Mouse (Mus musculus) neural tube, embryonic 12.5 days (tissue): Measurements from ENCODE around the gene Tmem117. TPM values are rescaled to one million over a fixed set of nuclear protein-coding genes. Genes with fewer than 3 reads are reported as not detected.

Source experiments
- ATAC-seq: fragments of 200-750 bp; cut with Nextera tagmentation; 2 replicates; pipeline ENCODE4 v1.8.0; 2017; ENCODE audit warnings: low read depth, mild to moderate bottlenecking, moderate TSS enrichment, moderate library complexity; ENCODE audit not compliant: low FRiP score
- H3K27ac ChIP-seq: fragments of 300-500 bp; sonication (generic); 2 replicates; pipeline ENCODE4 v1.5.1; 2016
- H3K27me3 ChIP-seq: fragments of 300-500 bp; sonication (generic); replicated peaks from 2 replicates; pipeline ENCODE4 v1.6.1; 2016; ENCODE audit warnings: mild to moderate bottlenecking
- H3K36me3 ChIP-seq: fragments of 300-500 bp; sonication (generic); 2 replicates; pipeline ENCODE4 v1.6.1; 2016; ENCODE audit warnings: mild to moderate bottlenecking
- H3K4me1 ChIP-seq: fragments of 300-500 bp; sonication (generic); 2 replicates; pipeline ENCODE4 v1.6.1; 2016
- H3K4me2 ChIP-seq: fragments of 300-500 bp; sonication (generic); replicated peaks from 2 replicates; pipeline ENCODE4 v1.6.1; 2016; ENCODE audit warnings: mild to moderate bottlenecking
- H3K4me3 ChIP-seq: fragments of 300-500 bp; sonication (generic); 2 replicates; pipeline ENCODE4 v1.5.1; 2016
- H3K9ac ChIP-seq: fragments of 300-500 bp; sonication (generic); 2 replicates; pipeline ENCODE4 v1.6.1; 2016; ENCODE audit warnings: mild to moderate bottlenecking
- H3K9me3 ChIP-seq: fragments of 300-500 bp; sonication (generic); 2 replicates; pipeline ENCODE4 v1.6.1; 2016; ENCODE audit warnings: mild to moderate bottlenecking
- WGBS: fragments of 180-500 bp; shearing (Covaris S2); methylation state at CpG from one replicate; pipeline ENCODE4 v1.1.7; 2016; 5-methylcytosine and 5-hydroxymethylcytosine counted together
- polyA plus RNA-seq: library from polyadenylated mRNA; unstranded; fragments of >200 nt; fragmentation: Nextera tagmentation; extraction: Ambion mirVana; gene quantifications from 2 replicates; pipeline ENCODE4 v1.2.1, GENCODE M21; 2016

The Tmem117 gene
- 6.2 and 6.5 TPM in 2 replicates for polyA plus RNA-seq

GRCm38 (mm10) chr15:94628830-94629601 is at the start of gene Tmem117:
Tmem117 (plus strand) TSS chr15:94629232.
- Histone ChIP-seq H3K36me3 (no peaks in the 10 kb centered on the region), H3K4me3 (peak within 1 kb of the TSS; percentile 81), H3K27me3 (peaks cover 5% of the 10 kb centered on the region; the same call in 1 of the 2 replicates), H3K27ac (no peak within 1 kb of the TSS), H3K4me1 (no peaks in the 10 kb centered on the region), H3K9ac (peak within 1 kb of the TSS; percentile 86), H3K4me2 (peak within 1 kb of the TSS; percentile 95), H3K9me3 (no peaks in the 10 kb centered on the region)
- under 1% methylated on average over 79 of the region's 96 CpGs for WGBS
- peak; percentile 89 for ATAC-seq

DNA sequence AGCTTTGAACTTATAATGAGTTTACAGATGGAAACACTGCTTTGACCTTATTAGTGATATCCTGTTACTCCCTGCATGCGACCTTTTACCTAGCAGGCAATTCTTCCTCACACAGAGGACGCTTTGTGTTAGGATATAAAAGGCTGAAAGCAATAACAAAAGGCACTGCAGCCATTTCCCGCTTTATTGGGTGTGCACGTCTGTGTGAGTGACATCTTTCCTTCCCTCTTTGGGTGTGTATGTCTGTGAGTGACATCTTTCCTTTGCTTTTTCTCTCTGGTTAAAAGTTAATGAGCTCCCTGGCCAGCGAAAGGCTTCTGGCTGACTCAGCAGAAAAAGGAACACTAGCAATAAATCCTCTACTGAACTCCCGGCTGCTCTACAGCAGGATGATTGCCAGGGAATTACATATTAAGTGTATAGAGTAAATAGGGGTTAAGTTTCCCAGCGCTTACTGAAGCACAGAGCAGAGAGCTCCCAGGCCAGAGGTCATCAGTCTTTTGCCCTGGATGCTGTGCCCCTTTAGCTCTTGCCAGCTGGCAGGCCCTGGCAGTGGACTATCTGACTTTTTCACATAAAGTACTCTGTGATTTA is 46.9 kb upstream of the Tmem117 start:
- Histone ChIP-seq H3K4me3 (no peak overlapping the region), H3K36me3 (peaks cover 68% of the 10 kb centered on the region), H3K4me1 (no peaks in the 10 kb centered on the region), H3K9me3 (no peaks in the 10 kb centered on the region), H3K27me3 (no peaks in the 10 kb centered on the region), H3K27ac (no peak overlapping the region), H3K9ac (no peak overlapping the region), H3K4me2 (no peak overlapping the region)
- WGBS, result 28% methylated on average over 7 of the region's 7 CpGs
- ATAC-seq, result no peak

GRCm38 (mm10) chr15:94583153-94583552 is 45.9 kb upstream of the Tmem117 start:
- Histone ChIP-seq H3K4me1 (no peaks in the 10 kb centered on the region), H3K27me3 (no peaks in the 10 kb centered on the region), H3K27ac (no peak overlapping the region), H3K9ac (no peak overlapping the region), H3K4me3 (no peak overlapping the region), H3K9me3 (no peaks in the 10 kb centered on the region), H3K4me2 (no peak overlapping the region), H3K36me3 (peaks cover 66% of the 10 kb centered on the region)
- no peak for ATAC-seq
- WGBS, result 86% methylated on average over 10 of the region's 10 CpGs

GRCm38 (mm10) chr15:94584738-94585137 is 44.3 kb upstream of the Tmem117 start:
- H3K9ac ChIP-seq, result no peak overlapping the region
- H3K27me3 ChIP-seq, result no peaks in the 10 kb centered on the region
- H3K36me3 ChIP-seq, result peaks cover 57% of the 10 kb centered on the region
- H3K27ac ChIP-seq, result no peak overlapping the region
- no peak overlapping the region for H3K4me3 ChIP-seq
- 81% methylated on average over 4 of the region's 4 CpGs for WGBS
- H3K4me2 ChIP-seq, result no peak overlapping the region
- peaks cover 5% of the 10 kb centered on the region; the same call in 1 of the 2 replicates for H3K4me1 ChIP-seq
- H3K9me3 ChIP-seq, result no peaks in the 10 kb centered on the region
- ATAC-seq, result no peak

DNA sequence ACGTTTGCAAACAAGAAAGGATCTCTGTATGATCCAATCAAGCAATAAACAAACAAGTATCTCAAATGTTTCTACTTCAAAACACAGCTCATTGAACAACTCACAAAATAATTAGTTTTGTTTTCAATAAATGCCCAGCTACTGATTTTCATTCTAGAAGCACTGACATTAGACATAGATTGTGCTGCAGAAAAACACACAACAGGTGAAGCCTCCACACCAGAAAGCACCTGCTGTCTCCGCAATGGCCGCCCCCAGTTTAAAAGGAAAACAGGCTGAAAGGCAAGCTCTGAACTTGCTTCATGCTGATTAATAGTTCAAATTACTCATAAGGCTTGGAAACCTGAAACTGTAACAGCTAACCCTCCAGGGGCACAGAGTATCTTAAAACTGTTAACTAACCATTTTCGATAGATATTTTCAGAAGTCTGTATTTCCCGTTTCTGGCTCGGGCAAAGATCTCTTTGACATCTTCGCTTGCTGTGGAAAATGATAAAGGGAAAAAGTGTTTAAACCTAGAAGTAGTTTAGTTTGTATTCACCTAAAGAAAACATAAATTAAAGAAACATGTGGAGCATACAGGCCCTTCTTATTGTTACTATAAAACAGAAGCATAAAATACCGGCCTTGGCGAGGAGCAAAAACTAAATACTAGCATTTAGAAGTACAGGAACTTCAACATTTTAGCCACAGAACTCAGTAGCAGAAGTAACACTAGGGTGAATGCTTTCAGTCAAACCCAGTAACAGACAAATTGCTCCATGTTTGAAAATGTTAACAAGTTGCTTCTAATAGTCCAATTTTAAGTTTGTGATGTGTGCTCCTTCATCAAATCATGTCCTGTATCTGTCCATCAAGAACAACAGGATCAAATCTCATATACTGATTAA is 41.0 kb upstream of the Tmem117 start:
- ATAC-seq, result no peak

GRCm38 (mm10) chr15:94589219-94590075 is 39.6 kb upstream of the Tmem117 start, which contains the start of gene Twf1:
Twf1 (minus strand) TSS chr15:94589889.
- ATAC-seq, result peak; percentile 99
- WGBS, result under 1% methylated on average over 68 of the region's 70 CpGs

More for the DNA sequence above, 41.0 kb upstream of the Tmem117 start:
- H3K27ac ChIP-seq, result no peak overlapping the region
- H3K36me3 ChIP-seq, result peaks cover 27% of the 10 kb centered on the region
- 87% methylated on average over 9 of the region's 9 CpGs for WGBS
- no peaks in the 10 kb centered on the region for H3K9me3 ChIP-seq
- peak overlapping the region; percentile 83 for H3K4me2 ChIP-seq
- peaks cover 5% of the 10 kb centered on the region; the same call in 1 of the 2 replicates for H3K4me1 ChIP-seq
- no peaks in the 10 kb centered on the region for H3K27me3 ChIP-seq
- H3K4me3 ChIP-seq, result no peak overlapping the region
- 0 out of 2 replicates have a peak overlapping the region, but pooled peaks have one; percentile 29 for H3K9ac ChIP-seq

GRCm38 (mm10) chr15:94590083-94590482 is 38.9 kb upstream of the Tmem117 start:
- Histone ChIP-seq H3K4me3 (peak overlapping the region; percentile 87), H3K27ac (no peak overlapping the region), H3K4me2 (peak overlapping the region; percentile 83), H3K27me3 (no peaks in the 10 kb centered on the region), H3K9me3 (no peaks in the 10 kb centered on the region), H3K9ac (no peak overlapping the region; the same call in 1 of the 2 replicates), H3K36me3 (peaks cover 7% of the 10 kb centered on the region), H3K4me1 (peaks cover 5% of the 10 kb centered on the region; the same call in 1 of the 2 replicates)
- 14% methylated on average over 8 of the region's 8 CpGs for WGBS
- peak; percentile 22; the same call in 1 of the 2 replicates for ATAC-seq

More at GRCm38 (mm10) chr15:94589219-94590075, 39.6 kb upstream of the Tmem117 start, which contains the start of gene Twf1:
- Histone ChIP-seq H3K4me1 (peaks cover 5% of the 10 kb centered on the region; the same call in 1 of the 2 replicates), H3K9me3 (no peaks in the 10 kb centered on the region), H3K27me3 (no peaks in the 10 kb centered on the region), H3K4me3 (peak within 1 kb of the TSS; percentile 87), H3K27ac (no peak within 1 kb of the TSS; the same call in 1 of the 2 replicates), H3K9ac (peak within 1 kb of the TSS; percentile 90), H3K36me3 (peaks cover 13% of the 10 kb centered on the region), H3K4me2 (peak within 1 kb of the TSS; percentile 83)

DNA sequence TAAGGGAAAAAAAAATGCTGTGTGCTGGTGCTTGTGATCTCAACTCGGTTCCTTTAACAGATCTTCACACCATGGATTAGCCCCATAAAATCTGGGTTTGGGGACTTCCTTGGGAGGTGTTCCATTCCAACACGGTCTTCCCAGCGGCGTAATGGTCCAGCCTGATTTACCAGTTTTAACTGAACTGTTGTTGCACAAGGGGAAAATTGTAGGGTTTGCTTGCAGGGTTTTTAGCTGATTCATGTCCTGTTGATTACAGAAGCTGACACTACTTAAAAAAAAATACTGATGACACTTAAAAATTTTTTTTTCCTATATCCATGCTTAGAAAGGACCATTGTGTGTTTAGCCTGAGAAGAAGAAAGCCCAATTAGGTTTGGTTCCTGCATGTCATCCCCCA is 37.7 kb upstream of the Tmem117 start:
- Histone ChIP-seq H3K4me3 (no peak overlapping the region), H3K9ac (no peak overlapping the region), H3K27ac (no peak overlapping the region), H3K36me3 (no peaks in the 10 kb centered on the region), H3K4me2 (no peak overlapping the region), H3K4me1 (peaks cover 5% of the 10 kb centered on the region; the same call in 1 of the 2 replicates), H3K9me3 (no peaks in the 10 kb centered on the region), H3K27me3 (no peaks in the 10 kb centered on the region)
- ATAC-seq, result no peak
- 64% methylated on average over 4 of the region's 4 CpGs for WGBS

DNA sequence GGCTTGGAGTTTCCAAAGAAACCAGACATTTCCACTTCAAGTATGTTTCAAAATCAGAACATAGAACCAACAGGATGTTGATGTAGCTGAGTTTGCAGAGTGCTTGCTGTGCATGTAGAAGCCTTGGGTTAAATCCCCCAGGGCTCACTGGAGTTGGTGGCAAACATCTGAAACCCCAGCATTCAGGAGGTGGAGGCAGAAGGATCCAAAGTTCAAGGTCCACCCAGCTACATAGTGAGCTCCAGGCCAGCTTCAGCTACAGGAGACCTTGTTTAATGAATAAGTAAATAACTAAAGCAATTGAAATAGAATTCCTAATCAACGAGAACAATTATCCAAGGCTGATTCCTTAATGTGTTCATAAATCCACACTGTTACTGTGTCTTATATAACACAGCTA is 35.4 kb upstream of the Tmem117 start:
- Histone ChIP-seq H3K9ac (no peak overlapping the region), H3K4me2 (no peak overlapping the region), H3K4me3 (no peak overlapping the region), H3K36me3 (no peaks in the 10 kb centered on the region), H3K9me3 (no peaks in the 10 kb centered on the region), H3K27me3 (no peaks in the 10 kb centered on the region), H3K4me1 (peaks cover 1% of the 10 kb centered on the region; the same call in 1 of the 2 replicates), H3K27ac (no peak overlapping the region)
- WGBS, result 84% methylated on average over 1 of the region's 1 CpGs
- no peak for ATAC-seq

- H3K4me1 ChIP-seq, result no peaks in the 10 kb centered on the region
- H3K36me3 ChIP-seq, result no peaks in the 10 kb centered on the region
- H3K4me2 ChIP-seq, result no peak overlapping the region
- no peak overlapping the region for H3K9ac ChIP-seq
- WGBS, result 77% methylated on average over 11 of the region's 11 CpGs
- H3K9me3 ChIP-seq, result no peaks in the 10 kb centered on the region
- no peaks in the 10 kb centered on the region for H3K27me3 ChIP-seq
- H3K27ac ChIP-seq, result no peak overlapping the region
- no peak for ATAC-seq
- H3K4me3 ChIP-seq, result no peak overlapping the region
These were observed 28.8 kb upstream of the Tmem117 start for GRCm38 (mm10) chr15:94600145-94600707.

GRCm38 (mm10) chr15:94601339-94601738 is 27.7 kb upstream of the Tmem117 start:
- Histone ChIP-seq H3K4me3 (no peak overlapping the region), H3K9me3 (no peaks in the 10 kb centered on the region), H3K4me1 (no peaks in the 10 kb centered on the region), H3K27ac (no peak overlapping the region), H3K36me3 (no peaks in the 10 kb centered on the region), H3K4me2 (no peak overlapping the region), H3K27me3 (no peaks in the 10 kb centered on the region), H3K9ac (no peak overlapping the region)
- ATAC-seq, result no peak
- 29% methylated on average over 3 of the region's 3 CpGs for WGBS
